Comparison of ENCODE assay signal across 8 mouse cellular contexts in genomic region chr10:53378981-53379708, GRCm38 (mm10). TPM values are rescaled to one million over a fixed set of nuclear protein-coding genes. Genes with fewer than 3 reads are reported as not detected.
A peak's percentile ranks its signal among the peaks of the same experiment; 100 is the strongest.
DNase-seq lines count a peak whose midpoint lies in the region; ATAC-seq lines count a peak whose summit lies in the region.

No protein-coding gene starts in this region.

- no peak for DNase-seq in frontal cortex, adult 2 months (ENCODE audit: extremely low spot score in 1 of 2, low spot score in 1 of 2)
- peak; percentile 71 to 75 for DNase-seq in B cell, adult 2 months
- DNase-seq in cerebellum, postnatal 10 days = peak; percentile 77 to 79
- peak; percentile 27 to 35 for DNase-seq in frontal cortex, postnatal 14 days (ENCODE audit: low spot score in 2 of 2)
- peak; percentile 29 for DNase-seq in layer of hippocampus, adult 9-11 months
- DNase-seq in lung, postnatal 36 days = peak; percentile 22
- DNase-seq in right cerebral cortex, postnatal 14 days = peak; percentile 44

- peak; percentile 60 for ATAC-seq in frontal cortex, adult (ENCODE audit: low TSS enrichment)

RNA-seq across cellular contexts. Expression of gene Cep85l, which starts 0.6 kb away (rescaled TPM):
- 7.7 and 8.1 TPM in 2 replicates for polyA plus RNA-seq in frontal cortex, adult 2 months (2012; rRNA removed)

RNA-seq across cellular contexts. Expression of gene Pln, which starts 41.7 kb away (rescaled TPM):
- polyA plus RNA-seq in frontal cortex, adult 2 months (2012; rRNA removed) = 2.1 and 3.7 TPM in 2 replicates

Comparison
In these comparisons a context has a peak if more than half of its experiments do, and no peak if none do; other contexts are left out.
1. DNase-seq: peak in B cell, adult 2 months (2 of 2), cerebellum, postnatal 10 days (2 of 2), frontal cortex, postnatal 14 days (2 of 2), layer of hippocampus, adult 9-11 months (single experiment), lung, postnatal 36 days (single experiment) and right cerebral cortex, postnatal 14 days (single experiment); none in frontal cortex, adult 2 months (0 of 2).